Mouse (Mus musculus) bone marrow macrophage, adult 2 months (primary cell): ENCODE measurements around the gene Ralgps1.

ENCODE experiments used
- CTCF ChIP-seq: IDR thresholded peaks from 2 replicates; pipeline ENCODE4 v1.5.1; 2012; ENCODE audit warnings: low read depth, mild to moderate bottlenecking, low read length, moderate library complexity
- POLR2A ChIP-seq: IDR thresholded peaks from 2 replicates; pipeline ENCODE4 v1.6.1; 2012; ENCODE audit warnings: mild to moderate bottlenecking, low read depth, low read length, borderline replicate concordance

DNA sequence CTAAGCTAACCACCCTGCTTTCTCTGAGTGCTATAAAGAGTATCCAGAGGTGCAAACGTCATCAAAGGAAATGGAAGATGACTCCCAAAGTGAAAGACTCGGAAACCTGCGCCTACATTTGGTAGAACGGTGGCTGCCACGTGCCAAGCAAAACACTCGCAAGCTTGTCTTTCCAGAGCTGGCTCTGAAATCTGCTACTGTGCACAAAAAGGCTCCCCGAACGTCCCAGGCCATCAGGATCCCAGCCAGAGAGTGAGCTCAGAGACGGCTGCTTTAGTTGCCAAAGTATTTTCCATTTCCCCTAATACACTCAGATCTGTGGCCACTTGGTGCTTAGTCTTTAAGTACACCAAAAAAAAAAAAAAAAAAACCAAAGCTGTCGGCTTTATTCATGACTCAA lies 186.6 kb downstream of the Ralgps1 start:
- TF ChIP-seq CTCF, result no peak
- TF ChIP-seq POLR2A, result no peak
